Mouse (Mus musculus): ENCODE data around the gene Def8.
"Not testable (repeated sequence)": the region's sequence is repeated elsewhere in the genome, so short reads cannot be mapped to it uniquely, and the experiment has no call there.

Def8 gene

DNA sequence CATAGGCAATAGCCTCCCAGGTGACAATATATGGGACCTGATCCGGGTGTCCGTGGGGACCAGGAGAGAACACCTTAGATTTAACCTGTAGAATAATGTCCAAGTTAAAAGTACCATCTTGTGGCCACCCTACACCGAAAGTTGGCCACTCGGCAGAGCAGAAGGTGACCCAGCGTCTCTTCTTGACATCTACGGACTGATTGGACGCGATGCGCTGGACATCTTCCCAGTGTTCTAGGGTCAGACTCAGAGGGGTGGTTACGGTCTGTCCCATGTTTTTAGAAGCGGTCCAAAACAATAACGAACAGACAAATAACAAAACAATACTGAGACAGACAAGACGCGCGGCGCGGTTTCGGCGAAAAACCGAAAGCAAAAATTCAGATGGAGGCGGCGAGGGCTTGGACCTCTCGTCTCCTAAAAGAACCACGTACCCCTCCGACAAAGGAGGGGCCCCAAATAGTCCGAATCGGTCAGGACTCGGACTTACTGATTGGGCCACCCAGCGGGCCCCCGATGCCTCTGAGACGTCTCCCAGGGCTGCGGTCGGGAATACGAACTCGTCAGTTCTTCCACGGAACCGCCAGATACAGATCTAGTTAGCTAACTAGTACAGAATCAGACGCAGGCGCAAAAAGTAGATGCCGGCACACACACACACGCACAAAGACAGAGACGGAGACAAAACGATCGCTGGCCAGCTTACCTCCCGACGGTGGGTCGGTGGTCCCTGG lies 10.1 kb downstream of the Def8 start:
- DNase-seq (ENCODE audit: low spot score), result not testable (repeated sequence)

DNA sequence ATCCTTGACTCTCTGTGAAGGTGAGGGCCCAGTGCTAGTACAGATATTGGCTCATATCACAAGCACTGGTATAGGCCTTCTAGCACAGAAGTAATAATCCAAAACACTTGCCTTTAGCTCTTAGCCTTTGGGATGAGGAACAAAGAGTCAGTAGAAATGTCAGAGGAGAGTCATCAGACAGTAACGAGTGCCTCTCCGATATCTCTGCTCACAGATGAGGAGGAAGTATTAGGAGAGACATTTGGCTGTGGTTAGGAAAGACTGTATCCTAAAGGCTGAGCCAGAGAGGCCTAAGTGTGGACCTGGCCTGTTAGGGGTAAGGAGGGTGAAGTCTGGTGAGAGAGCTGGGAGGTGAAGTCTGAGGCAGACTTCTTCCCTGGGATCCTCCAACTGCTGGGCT lies 18.5 kb downstream of the Def8 start:
- no peak for DNase-seq (ENCODE audit: low spot score)

- no peak for DNase-seq (ENCODE audit: low spot score)
Observed at GRCm38 (mm10) chr8:123442351-123442750, 19.0 kb downstream of the Def8 start.

DNA sequence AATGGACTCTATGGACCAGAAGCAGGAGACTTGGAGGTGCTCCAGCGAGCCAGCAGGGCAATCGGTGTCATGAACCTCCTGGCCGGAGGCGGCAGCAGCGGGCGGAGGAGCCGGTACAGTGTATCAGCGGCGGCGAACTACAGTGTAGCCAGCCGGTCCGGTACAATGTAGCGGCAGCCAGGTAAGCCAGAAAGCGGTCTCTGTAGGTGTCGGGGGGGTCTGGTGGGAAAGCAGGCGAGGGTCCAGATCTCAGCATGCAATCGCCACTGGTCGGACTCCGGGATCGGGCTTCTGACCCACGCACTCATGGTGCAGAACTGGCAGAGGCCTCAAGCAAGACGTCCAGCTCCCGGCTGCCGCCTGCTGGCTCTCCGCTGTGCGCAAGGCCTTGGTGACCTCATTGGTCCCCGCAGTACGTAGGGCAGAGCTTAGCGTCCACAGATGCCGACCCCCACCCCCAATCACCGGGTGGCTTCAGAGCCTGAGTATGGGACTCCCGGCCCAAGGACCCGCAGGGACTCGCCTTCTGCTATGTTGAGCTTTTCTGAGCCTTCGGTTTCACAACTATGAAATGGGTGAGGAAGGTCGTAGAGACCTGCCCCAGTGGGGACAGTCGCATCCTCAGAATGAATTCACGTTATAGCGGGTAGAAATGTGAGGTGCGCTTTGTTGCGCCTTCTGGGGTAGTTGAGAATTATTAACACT lies 19.7 kb downstream of the Def8 start:
- DNase-seq (ENCODE audit: low spot score), result peak; percentile 94

GRCm38 (mm10) chr8:123443576-123443921 lies 20.2 kb downstream of the Def8 start:
- no peak for DNase-seq (ENCODE audit: low spot score)

- DNase-seq (ENCODE audit: low spot score), result no peak
Observed at GRCm38 (mm10) chr8:123444131-123444530, 20.8 kb downstream of the Def8 start.

DNA sequence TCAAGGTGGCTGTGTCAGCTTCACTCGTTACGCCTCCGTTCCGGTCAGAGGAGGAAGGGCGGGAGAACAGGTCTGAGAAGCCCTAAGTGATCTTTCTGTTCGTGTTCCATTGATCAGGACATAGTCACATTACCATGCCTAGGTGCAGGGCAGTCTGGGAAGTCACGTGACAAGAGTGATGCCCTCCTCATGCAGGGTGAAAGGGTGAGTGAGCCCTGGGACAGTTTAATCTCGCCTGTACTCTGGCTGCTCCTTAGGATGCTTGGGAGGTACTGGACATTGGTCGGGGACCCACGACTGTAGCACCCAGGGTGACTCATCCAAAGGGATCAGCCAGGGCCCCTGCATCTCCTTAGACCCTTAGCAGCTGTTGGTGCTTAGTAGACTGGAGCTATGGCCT lies 22.7 kb downstream of the Def8 start:
- DNase-seq (ENCODE audit: low spot score), result no peak

GRCm38 (mm10) chr8:123446799-123447198 lies 23.5 kb downstream of the Def8 start:
- DNase-seq (ENCODE audit: low spot score), result peak; percentile 52

DNA sequence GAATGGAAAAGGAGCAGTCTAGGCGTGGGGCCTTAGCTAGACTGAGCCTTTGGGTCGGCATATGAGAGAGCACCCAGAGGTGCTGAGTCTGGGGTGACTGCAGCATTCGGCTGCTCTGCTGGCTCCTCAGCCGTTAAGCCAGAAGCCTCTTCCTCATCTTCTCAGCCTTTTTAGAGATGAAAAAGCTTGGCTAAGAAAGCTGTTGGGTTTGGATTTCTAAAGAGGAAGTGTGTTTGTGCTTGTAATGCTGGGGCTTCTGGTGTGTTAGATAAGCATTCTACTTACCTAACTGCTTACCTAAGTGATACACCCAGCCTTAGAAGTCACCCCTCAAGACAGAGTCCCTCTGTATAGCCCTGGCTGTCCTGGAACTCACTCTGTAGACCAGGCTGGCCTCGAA lies 27.5 kb downstream of the Def8 start:
- no peak for DNase-seq (ENCODE audit: low spot score)

GRCm38 (mm10) chr8:123451747-123452146 lies 28.4 kb downstream of the Def8 start:
- not testable (repeated sequence) for DNase-seq (ENCODE audit: low spot score)

DNA sequence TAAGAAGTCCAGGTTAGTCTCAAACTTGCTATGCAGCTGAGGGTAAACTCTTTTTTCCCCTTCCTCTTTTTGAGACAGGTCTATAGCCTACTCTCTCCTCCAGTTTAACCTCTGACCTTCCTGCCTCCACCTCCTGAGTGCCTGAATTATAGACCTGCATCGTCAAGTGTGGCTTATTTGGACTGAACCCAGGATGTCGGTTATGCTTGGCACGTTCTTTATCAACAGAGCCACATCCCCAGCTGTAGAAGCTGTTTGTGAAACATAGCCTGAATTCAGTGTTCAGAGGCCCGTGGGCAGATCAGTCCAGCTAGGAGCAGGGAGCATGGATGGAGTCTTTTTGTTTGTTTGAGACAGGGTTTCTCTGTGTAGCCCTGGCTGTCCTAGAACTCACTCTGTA lies 28.8 kb downstream of the Def8 start:
- no peak for DNase-seq (ENCODE audit: low spot score)

- DNase-seq (ENCODE audit: low spot score), result no peak
Observed at GRCm38 (mm10) chr8:123453291-123453690, 30.0 kb downstream of the Def8 start.

- DNase-seq (ENCODE audit: low spot score), result no peak
Observed at GRCm38 (mm10) chr8:123453951-123454350, 30.6 kb downstream of the Def8 start.

- DNase-seq (ENCODE audit: low spot score), result no peak
Observed at GRCm38 (mm10) chr8:123454559-123454958, 31.2 kb downstream of the Def8 start.

DNA sequence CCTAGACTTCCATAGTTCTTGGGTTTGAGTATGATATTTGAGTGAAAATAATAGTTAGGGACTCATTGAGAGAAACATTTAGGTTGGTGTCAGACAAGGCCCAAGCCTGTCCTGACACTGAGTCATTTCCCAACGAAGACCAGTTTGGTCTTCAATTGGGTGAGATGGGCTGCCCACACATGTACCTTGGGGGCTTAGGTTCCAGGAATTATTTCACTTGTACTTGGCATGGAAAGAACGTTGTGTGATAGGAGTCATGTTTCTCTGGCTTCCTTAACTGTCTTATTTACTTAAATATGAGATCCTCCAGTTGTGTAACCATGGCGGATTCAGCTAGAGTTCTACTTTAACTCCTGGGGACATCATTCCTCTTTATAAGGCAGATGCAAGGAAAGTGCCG lies 40.3 kb downstream of the Def8 start:
- DNase-seq (ENCODE audit: low spot score), result no peak

- DNase-seq (ENCODE audit: low spot score), result no peak
Observed at GRCm38 (mm10) chr8:123467476-123467875, 44.1 kb downstream of the Def8 start.

DNA sequence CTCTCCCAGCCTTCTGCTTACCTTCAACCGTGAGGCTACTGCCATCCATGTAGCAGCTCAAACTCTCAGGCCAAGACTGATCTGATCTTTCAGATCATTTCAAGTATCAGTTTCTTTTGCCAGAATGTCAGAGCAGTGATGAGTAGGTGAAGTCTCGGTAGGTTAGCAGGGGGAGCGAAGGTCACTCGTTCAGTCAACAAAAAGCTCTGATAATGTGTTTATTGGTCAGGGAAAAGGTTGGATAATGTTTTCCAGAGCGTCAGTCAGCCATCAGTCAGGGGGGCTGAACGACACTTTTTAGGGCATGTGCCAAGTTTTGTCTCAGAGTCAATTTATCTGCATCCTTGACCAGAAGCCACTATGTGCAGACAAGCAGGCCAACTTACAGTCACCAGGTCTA lies 49.7 kb downstream of the Def8 start:
- DNase-seq (ENCODE audit: low spot score), result peak; percentile 74

GRCm38 (mm10) chr8:123474549-123474948 lies 51.2 kb downstream of the Def8 start:
- not testable (repeated sequence) for DNase-seq (ENCODE audit: low spot score)

DNA sequence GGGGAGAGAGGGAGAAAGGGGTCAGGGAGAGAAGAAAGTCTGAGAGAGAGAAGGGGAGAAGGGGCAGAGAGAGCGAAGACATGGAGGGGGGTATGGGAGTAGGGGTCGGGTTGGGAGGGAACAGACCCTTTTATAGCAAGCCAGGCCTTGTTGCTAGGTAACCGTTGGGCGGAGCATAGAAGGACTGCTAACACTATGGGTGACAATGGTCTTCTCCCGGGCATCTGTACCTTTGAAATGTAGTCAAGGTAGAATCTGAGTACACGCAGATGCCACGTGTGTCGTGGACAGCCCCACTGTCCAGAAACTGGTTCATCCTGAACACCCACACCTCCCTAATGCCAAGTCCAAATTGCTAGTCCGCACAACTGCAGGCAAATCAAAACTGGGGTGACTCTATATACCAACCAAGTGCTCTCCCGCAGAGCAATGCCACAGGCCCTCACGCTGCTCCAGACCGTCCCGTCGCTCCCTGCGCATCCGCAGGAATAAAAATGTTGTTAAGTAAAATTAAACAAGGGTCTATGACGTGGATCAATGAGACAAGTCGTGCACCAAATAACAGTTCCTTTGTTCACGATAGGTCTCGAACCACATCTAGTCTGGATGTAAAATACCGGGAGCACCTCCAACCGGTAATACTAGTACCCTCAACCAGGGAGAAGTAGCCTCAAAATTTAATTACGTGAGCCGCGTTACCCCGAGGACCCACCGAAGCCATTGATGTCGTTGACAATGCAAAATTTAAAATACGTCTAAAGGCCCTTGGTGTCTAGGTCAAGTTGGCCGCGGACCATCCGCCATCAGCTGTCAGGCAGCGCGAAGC lies 53.8 kb downstream of the Def8 start:
- peak; percentile 68 for DNase-seq (ENCODE audit: low spot score)

- peak; percentile 92 for DNase-seq (ENCODE audit: low spot score)
Observed at GRCm38 (mm10) chr8:123477737-123478258, 54.5 kb downstream of the Def8 start, which contains the start of gene Afg3l1. Gene Afg3l1 (plus strand): TSS chr8:123477903.

DNA sequence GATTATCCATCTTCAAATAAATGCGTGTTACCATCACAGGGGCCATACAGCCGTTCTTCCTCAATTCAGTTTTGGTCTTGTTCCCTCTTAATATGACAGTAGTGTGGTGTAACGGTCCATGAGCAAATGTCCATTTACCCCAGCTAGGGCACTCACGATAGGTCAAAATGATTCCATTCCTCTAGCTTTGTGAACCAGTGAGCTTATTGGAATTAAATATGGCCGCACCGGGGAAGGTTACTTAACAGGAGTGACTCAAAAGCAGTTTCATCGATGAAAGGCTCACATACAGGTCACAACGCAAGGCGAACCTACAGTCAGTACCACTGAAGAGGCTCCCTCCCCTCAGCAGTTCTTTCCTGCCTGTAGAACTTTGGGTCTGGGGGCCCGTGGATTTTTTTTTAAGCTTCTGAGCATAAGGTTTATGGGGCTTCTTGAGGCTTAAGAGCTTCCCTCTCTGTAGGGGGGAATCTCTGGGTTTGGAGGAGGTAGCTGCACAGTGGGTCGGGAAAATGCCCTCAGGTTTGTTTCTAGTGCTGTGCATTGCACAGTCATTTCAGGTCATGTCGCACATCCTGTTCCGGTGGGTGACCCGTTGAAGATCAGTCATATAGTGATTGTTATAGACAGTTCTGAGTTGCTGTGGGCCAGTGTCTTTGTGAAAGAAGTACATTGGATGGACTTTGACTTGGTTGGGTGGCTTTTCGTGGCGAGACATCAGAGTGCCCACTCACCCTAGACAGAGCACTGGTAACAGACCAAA lies 55.3 kb downstream of the Def8 start:
- DNase-seq (ENCODE audit: low spot score), result no peak

- no peak for DNase-seq (ENCODE audit: low spot score)
Observed at GRCm38 (mm10) chr8:123482627-123483026, 59.3 kb downstream of the Def8 start.

Measured in yolk sac, embryonic 10.5 days (tissue).